Mouse (Mus musculus) activated CD4-positive, CD25-positive, alpha-beta regulatory T cell, adult 9 weeks (primary cell): ENCODE results near the gene Nmd3. TPM values are rescaled to one million over a fixed set of nuclear protein-coding genes. Genes with fewer than 3 reads are reported as not detected.

Experiments used
- polyA plus RNA-seq: library from polyadenylated mRNA; unstranded; fragments of 100-300 nt; shearing (Covaris generic); gene quantifications from one replicate; pipeline ENCODE4 v1.2.1, GENCODE M21; 2017

Gene Nmd3
- 155 TPM for polyA plus RNA-seq

DNA sequence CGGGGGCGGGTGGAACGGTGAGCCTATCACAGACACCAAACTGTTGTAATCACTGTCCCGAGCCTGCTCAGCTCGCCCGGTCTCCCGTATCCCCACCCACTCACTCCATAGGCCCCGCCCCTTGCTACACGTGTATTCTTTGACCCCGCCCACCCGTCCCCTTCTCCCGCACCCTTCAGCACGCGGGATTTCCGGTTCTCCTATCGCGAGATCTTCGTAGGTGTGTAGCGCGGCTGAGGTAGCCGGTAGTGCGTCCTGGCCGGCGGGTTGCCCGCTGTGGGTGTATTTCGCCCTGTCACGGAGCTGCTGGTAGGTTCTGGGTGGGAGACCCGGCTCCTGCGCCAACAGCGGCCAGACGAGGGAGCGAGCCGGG is at the start of gene Nmd3:
Gene Nmd3 (plus strand): TSS at position 172 of the 373 bp plus-strand sequence.

Other genes with a start within 250 kb of the Nmd3 start
- not detected for gene B3galnt1, start 123.0 kb upstream of the Nmd3 start, polyA plus RNA-seq
- gene Sptssb, start 138.0 kb downstream of the Nmd3 start, polyA plus RNA-seq, result not detected